Mouse (Mus musculus) lung, postnatal 0 days (tissue): ENCODE measurements around the gene Btg2. TPM values are rescaled to one million over a fixed set of nuclear protein-coding genes. Genes with fewer than 3 reads are reported as not detected.

Experiments
- ATAC-seq: fragments of 200-750 bp; cut with Nextera tagmentation; 2 replicates; pipeline ENCODE4 v1.8.0; 2017; ENCODE audit warnings: moderate library complexity
- DNase-seq: peaks from one replicate; pipeline ENCODE4 v3.0.0-alpha.2; 2016; ENCODE audit warnings: low spot score
- H3K27ac ChIP-seq: fragments of 300-500 bp; sonication (generic); 2 replicates; pipeline ENCODE4 v1.5.1; 2014; ENCODE audit warnings: antibody characterized with exemption, mild to moderate bottlenecking, low read length, mixed read lengths
- H3K27me3 ChIP-seq: fragments of 300-500 bp; sonication (generic); replicated peaks from 2 replicates; pipeline ENCODE4 v1.6.1; 2014; ENCODE audit warnings: low read length, mixed read lengths; ENCODE audit not compliant: insufficient read depth
- H3K36me3 ChIP-seq: fragments of 300-500 bp; sonication (generic); 2 replicates; pipeline ENCODE4 v1.6.1; 2014; ENCODE audit warnings: low read length, mixed read lengths; ENCODE audit not compliant: insufficient read depth
- H3K4me1 ChIP-seq: fragments of 300-500 bp; sonication (generic); 2 replicates; pipeline ENCODE4 v1.6.1; 2014; ENCODE audit warnings: antibody characterized with exemption, low read depth, low read length, mixed read lengths; ENCODE audit not compliant: insufficient read depth
- H3K4me2 ChIP-seq: fragments of 300-500 bp; sonication (generic); replicated peaks from 2 replicates; pipeline ENCODE4 v1.6.1; 2014; ENCODE audit warnings: low read depth, mild to moderate bottlenecking, low read length, moderate library complexity, mixed read lengths
- H3K4me3 ChIP-seq: fragments of 300-500 bp; sonication (generic); 2 replicates; pipeline ENCODE4 v1.5.1; 2014; ENCODE audit warnings: low read depth, low read length
- H3K9ac ChIP-seq: fragments of 300-500 bp; sonication (generic); replicated peaks from 2 replicates; pipeline ENCODE4 v1.6.1; 2014; ENCODE audit warnings: low read depth, mild to moderate bottlenecking
- H3K9me3 ChIP-seq: fragments of 300-500 bp; sonication (generic); 2 replicates; pipeline ENCODE4 v1.6.1; 2016; ENCODE audit warnings: low read length, mixed read lengths
- CTCF ChIP-seq: IDR thresholded peaks from 2 replicates; pipeline ENCODE4 v1.5.1; 2016; ENCODE audit warnings: antibody characterized with exemption, mild to moderate bottlenecking
- EP300 ChIP-seq: IDR thresholded peaks from 2 replicates; pipeline ENCODE4 v1.6.1; 2016; ENCODE audit warnings: antibody characterized with exemption, mild to moderate bottlenecking, control low read depth
- WGBS: fragments of 180-500 bp; shearing (Covaris S2); extraction: QIAGEN DNeasy Blood & Tissue Kit; methylation state at CpG from one replicate; pipeline ENCODE4 v1.1.7; 2014; 5-methylcytosine and 5-hydroxymethylcytosine counted together
- polyA plus RNA-seq: library from polyadenylated mRNA; unstranded; fragments of >200 nt; fragmentation: Nextera tagmentation; extraction: Ambion mirVana; gene quantifications from 2 replicates; pipeline ENCODE4 v1.2.1, GENCODE M21; 2015

Gene Btg2
- polyA plus RNA-seq, 1 experiment from 2014 or later = 184 TPM

DNA sequence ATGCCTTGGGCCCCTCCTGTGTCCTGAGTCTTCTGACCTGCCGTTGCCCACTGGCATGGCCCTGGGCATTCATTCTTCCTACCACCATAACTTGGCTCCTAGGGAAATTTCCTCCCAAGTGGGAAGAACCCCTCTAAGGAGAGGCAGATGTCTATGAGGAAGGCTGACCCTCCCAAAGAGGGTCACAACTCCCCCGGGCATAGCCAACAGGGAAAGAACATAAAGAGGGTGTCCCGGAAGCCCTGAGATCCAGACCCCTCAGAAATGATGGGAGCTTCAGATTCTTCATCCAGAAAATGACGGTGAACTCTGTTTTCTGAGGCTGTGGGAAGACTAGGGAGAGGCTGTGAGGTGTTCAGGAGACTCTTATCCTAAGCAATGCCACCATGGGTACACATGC, 16.8 kb upstream of the Btg2 start:
- Histone ChIP-seq H3K36me3 (no peaks in the 10 kb centered on the region), H3K4me2 (peak overlapping the region; percentile 35), H3K9ac (no peak overlapping the region; the same call in 1 of the 2 replicates), H3K4me3 (no peak overlapping the region), H3K4me1 (peaks cover 77% of the 10 kb centered on the region), H3K9me3 (no peaks in the 10 kb centered on the region), H3K27ac (peak overlapping the region; percentile 97), H3K27me3 (no peaks in the 10 kb centered on the region)
- no peak for ATAC-seq
- DNase-seq = no peak
- 53% methylated on average over 4 of the region's 4 CpGs for WGBS
- TF ChIP-seq CTCF (no peak), EP300 (no peak)

DNA sequence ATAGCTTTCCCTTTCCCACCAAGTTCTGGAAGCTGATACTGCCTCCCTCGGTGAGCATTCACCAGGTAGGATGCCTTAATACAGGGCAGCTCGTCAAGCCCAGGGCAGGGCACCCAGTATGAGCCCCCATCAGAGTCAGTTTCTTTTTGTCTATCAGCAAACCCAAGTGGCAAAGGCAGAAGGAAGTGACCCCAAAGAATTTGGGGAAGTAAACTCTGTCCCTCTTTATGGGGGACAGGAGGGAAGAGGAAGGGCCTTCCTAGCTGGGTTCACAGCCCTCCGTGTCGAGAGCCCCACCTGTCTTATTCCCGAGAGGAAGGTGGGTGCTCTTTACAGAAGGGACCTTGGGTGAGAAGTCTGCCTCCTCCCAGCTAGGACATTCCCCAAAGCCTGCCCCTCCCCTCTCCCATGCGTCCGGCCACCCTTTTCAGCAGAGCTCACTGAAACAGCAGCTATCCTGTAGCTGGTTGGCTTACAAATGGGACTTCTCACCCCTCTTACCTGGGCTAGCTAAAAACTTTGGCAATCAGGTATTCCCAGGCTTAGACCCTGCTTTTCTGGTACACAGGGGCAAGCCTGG, 16.2 kb upstream of the Btg2 start:
- Histone ChIP-seq H3K9ac (no peak overlapping the region), H3K27me3 (no peaks in the 10 kb centered on the region), H3K4me1 (peaks cover 72% of the 10 kb centered on the region), H3K27ac (peak overlapping the region; percentile 97), H3K36me3 (no peaks in the 10 kb centered on the region), H3K4me3 (no peak overlapping the region), H3K4me2 (peak overlapping the region; percentile 35), H3K9me3 (no peaks in the 10 kb centered on the region)
- WGBS = 39% methylated on average over 7 of the region's 7 CpGs
- TF ChIP-seq CTCF = no peak
- TF ChIP-seq EP300 = no peak
- ATAC-seq = no peak
- DNase-seq = peak; percentile 65

DNA sequence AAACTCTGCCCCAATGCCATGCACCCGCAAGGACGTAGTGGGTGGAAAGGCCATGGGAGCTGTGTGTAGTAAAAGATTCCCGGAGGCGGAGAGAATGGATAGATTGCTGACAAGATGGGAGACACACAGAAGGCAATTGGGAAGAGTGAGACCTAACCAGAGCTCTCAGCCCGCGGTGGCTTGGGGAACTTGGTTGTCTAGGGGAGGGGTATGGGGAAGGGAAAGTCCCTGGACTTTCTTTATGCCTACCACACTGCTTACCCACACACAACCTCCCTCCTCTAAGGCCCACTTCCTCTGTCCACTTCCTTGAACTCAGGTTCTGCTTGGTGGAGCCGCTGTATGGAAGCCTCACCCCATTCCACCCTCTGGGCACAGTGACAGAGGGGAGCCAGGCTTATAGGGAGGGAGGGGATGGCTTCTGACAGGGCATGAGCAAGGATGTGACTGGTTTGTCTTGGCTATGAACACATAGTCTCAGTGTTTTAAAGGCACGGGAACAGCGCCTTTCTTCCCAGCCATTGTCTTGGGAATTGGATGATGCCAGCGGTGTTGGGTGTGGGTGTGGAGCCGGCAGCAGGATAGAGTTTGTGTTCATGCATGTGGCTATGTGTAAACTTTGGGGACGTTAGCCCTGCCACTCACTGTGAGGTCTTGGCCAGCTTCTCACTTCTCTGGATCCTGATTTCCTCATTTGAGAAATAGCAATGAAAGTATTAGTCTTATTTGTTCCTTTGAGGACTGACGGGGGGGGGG, 15.0 kb upstream of the Btg2 start:
- TF ChIP-seq CTCF (no peak), EP300 (peak; percentile 62)
- ATAC-seq (peak; percentile 16), DNase-seq (peak; percentile 87)
- peak overlapping the region; percentile 97 for H3K27ac ChIP-seq
- H3K4me1 ChIP-seq = peaks cover 64% of the 10 kb centered on the region
- H3K4me3 ChIP-seq = no peak overlapping the region; the same call in 1 of the 2 replicates
- H3K9me3 ChIP-seq = no peaks in the 10 kb centered on the region
- 0 out of 2 replicates have a peak overlapping the region, but pooled peaks have one; percentile 26 for H3K9ac ChIP-seq
- 38% methylated on average over 11 of the region's 13 CpGs for WGBS
- no peaks in the 10 kb centered on the region for H3K36me3 ChIP-seq
- no peaks in the 10 kb centered on the region for H3K27me3 ChIP-seq
- H3K4me2 ChIP-seq = peak overlapping the region; percentile 66

DNA sequence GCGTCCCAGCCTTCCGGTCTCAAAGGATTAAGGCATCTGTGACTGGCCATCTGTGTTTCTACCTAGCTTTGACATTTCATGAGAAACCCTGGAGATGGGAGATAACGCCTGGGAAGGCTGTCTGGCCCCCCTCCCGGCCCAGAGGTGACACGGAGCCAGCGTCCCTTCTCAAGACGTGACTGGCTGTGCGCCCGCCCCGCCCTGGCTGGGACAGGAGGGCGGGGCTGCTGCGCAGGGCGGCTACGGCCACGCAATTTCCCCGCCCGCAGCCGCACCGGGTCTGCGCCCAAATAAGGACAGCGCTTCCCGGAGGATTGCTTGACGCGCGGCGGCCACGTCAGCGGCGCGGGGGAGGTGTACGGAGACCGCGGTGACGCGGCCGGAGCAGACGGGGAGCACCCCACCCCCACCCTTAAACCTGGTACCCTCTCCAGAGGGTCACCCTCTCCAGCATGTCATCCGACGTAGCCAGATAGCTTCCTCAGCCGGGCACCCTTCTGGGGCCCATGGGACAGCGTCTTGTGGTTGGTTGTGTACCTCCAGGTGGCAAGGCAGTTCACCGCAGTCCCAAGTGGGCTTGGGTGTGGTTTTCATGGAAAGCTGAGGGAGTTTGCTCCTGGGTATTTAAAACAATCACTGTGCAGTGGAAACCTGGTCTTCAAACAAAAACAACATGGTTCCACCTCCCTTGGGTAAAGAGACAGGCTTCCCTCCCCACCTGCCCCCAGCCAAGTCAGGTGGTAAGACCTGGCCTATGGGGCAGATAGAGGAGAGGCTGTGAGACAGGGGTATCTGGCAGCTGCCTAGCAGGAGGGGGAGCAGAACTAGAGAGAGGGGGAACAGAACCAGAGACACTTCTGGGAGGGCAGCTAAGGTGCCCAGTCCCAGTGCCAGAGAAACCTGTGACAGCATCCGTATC, 14.2 kb upstream of the Btg2 start:
- H3K4me1 ChIP-seq = peaks cover 56% of the 10 kb centered on the region
- DNase-seq (peak; percentile 98), ATAC-seq (peak; percentile 86)
- H3K4me3 ChIP-seq = peak overlapping the region; percentile 28; the same call in 1 of the 2 replicates
- no peaks in the 10 kb centered on the region for H3K9me3 ChIP-seq
- H3K27ac ChIP-seq = peak overlapping the region; percentile 97
- no peaks in the 10 kb centered on the region for H3K36me3 ChIP-seq
- 8% methylated on average over 29 of the region's 43 CpGs for WGBS
- no peaks in the 10 kb centered on the region for H3K27me3 ChIP-seq
- H3K9ac ChIP-seq = peak overlapping the region; percentile 26; the same call in 1 of the 2 replicates
- TF ChIP-seq CTCF = no peak
- peak; percentile 54 for TF ChIP-seq EP300
- peak overlapping the region; percentile 66 for H3K4me2 ChIP-seq

DNA sequence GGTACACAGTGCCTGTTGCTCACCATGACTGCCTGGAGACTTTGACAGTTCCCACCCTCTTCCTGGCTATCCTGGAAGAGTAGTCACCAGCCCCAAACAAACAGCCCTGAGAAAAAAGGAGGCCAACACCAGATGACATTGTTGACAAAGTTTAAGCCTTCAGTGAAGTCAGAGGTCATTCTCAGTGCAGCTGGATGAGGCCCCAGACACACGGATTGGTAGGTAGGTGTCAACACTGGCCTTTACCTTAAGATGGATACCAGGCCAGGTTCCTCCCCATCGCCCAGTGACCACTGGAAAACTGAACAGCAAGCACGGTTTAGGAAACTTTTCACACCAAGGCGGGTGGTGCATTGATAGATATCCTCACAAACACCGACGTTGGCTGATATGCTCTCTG, 13.4 kb upstream of the Btg2 start:
- no peak for ATAC-seq
- no peak overlapping the region for H3K4me3 ChIP-seq

DNA sequence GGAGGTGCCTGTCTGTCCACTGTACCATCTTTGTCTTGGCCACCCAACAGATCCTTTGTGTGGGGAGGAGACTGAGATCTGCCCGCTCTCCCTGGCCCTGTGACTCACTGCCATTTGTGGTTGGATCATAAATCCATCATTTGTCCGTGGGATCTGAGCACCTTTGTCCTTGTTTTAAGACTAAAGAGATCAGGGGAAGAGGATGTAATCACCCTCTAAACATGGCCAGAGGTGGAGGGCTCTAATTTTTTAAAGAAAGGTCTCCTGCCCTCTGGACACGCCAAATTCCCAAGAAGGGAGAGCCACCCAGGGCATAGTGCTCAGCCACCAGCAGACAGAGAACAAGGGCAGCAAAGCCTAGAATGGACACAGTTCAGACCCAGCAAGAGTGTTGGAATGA, 12.9 kb upstream of the Btg2 start:
- Histone ChIP-seq H3K4me1 (peaks cover 47% of the 10 kb centered on the region), H3K4me3 (no peak overlapping the region), H3K27ac (peak overlapping the region; percentile 97), H3K9me3 (no peaks in the 10 kb centered on the region), H3K36me3 (no peaks in the 10 kb centered on the region), H3K4me2 (no peak overlapping the region), H3K27me3 (no peaks in the 10 kb centered on the region), H3K9ac (no peak overlapping the region)
- ATAC-seq (no peak), DNase-seq (no peak)
- WGBS = 79% methylated on average over 3 of the region's 3 CpGs
- TF ChIP-seq CTCF (no peak), EP300 (no peak)

More for the DNA sequence above, 13.4 kb upstream of the Btg2 start:
- H3K9me3 ChIP-seq = no peaks in the 10 kb centered on the region
- peak overlapping the region; percentile 66 for H3K4me2 ChIP-seq
- peaks cover 48% of the 10 kb centered on the region for H3K4me1 ChIP-seq
- TF ChIP-seq CTCF (no peak), EP300 (no peak)
- H3K27ac ChIP-seq = peak overlapping the region; percentile 97
- no peaks in the 10 kb centered on the region for H3K27me3 ChIP-seq
- no peak for DNase-seq
- WGBS = 16% methylated on average over 6 of the region's 6 CpGs
- no peaks in the 10 kb centered on the region for H3K36me3 ChIP-seq
- H3K9ac ChIP-seq = no peak overlapping the region; the same call in 1 of the 2 replicates
